Mouse (Mus musculus) forebrain, embryonic 16.5 days (tissue): ENCODE data around the gene Ctcf. TPM values are rescaled to one million over a fixed set of nuclear protein-coding genes. Genes with fewer than 3 reads are reported as not detected.

Experiments used
- ATAC-seq: fragments of 200-750 bp; cut with Nextera tagmentation; 2 replicates; pipeline ENCODE4 v1.8.0; 2017; ENCODE audit warnings: mild to moderate bottlenecking, moderate library complexity
- H3K27ac ChIP-seq: fragments of 300-500 bp; sonication (generic); 2 replicates; pipeline ENCODE4 v1.5.1; 2014; ENCODE audit warnings: low read length, control low read depth
- H3K27me3 ChIP-seq: fragments of 300-500 bp; sonication (generic); replicated peaks from 2 replicates; pipeline ENCODE4 v1.6.1; 2014; ENCODE audit warnings: low read length; ENCODE audit not compliant: control insufficient read depth, insufficient read depth
- H3K36me3 ChIP-seq: fragments of 300-500 bp; sonication (generic); 2 replicates; pipeline ENCODE4 v1.6.1; 2014; ENCODE audit not compliant: control insufficient read depth, insufficient read depth
- H3K4me1 ChIP-seq: fragments of 300-500 bp; sonication (generic); replicated peaks from 2 replicates; pipeline ENCODE4 v1.6.1; 2014; ENCODE audit warnings: low read length; ENCODE audit not compliant: control insufficient read depth, insufficient read depth
- H3K4me2 ChIP-seq: fragments of 300-500 bp; sonication (generic); 2 replicates; pipeline ENCODE4 v1.6.1; 2014; ENCODE audit warnings: mild to moderate bottlenecking, low read length, control low read depth
- H3K4me3 ChIP-seq: fragments of 300-500 bp; sonication (generic); replicated peaks from 2 replicates; pipeline ENCODE4 v1.5.1; 2014; ENCODE audit warnings: mild to moderate bottlenecking, low read length, control low read depth
- H3K9ac ChIP-seq: fragments of 300-500 bp; sonication (generic); replicated peaks from 2 replicates; pipeline ENCODE4 v1.6.1; 2014; ENCODE audit warnings: low read depth, low read length, control low read depth
- H3K9me3 ChIP-seq: fragments of 300-500 bp; sonication (generic); 2 replicates; pipeline ENCODE4 v1.6.1; 2016; ENCODE audit warnings: low read length; ENCODE audit not compliant: control insufficient read depth
- WGBS: fragments of 180-500 bp; shearing (Covaris S2); extraction: QIAGEN DNeasy Blood & Tissue Kit; methylation state at CpG from one replicate; pipeline ENCODE4 v1.1.7; 2014; 5-methylcytosine and 5-hydroxymethylcytosine counted together
- polyA plus RNA-seq: library from polyadenylated mRNA; unstranded; fragments of >200 nt; fragmentation: Nextera tagmentation; extraction: Ambion mirVana; gene quantifications from 2 replicates; pipeline ENCODE4 v1.2.1, GENCODE M21; 2015

The Ctcf gene
- polyA plus RNA-seq, 1 experiment from 2014 or later = 137 TPM

DNA sequence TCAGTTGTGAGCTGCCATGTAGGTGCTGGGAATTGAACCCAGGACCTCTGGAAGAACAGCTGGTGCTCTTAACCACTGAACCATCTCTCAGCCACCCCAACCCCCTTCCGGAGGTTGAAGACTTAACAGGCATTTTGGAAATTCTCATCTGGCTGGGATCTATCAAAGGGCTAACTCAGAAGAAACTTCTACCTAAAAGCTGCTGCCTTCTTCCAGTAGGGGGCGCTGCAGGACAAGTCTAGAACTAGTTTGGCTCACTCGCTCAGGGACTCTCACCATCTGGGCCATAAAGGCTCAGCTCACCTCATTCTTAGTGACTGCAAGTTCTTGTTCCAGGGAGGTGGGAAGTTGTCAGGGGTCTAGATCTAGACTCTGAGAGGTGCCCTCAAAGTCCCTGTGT, 77.8 kb downstream of the Ctcf start:
- Histone ChIP-seq H3K27me3 (no peaks in the 10 kb centered on the region), H3K9me3 (no peaks in the 10 kb centered on the region), H3K9ac (no peak overlapping the region), H3K36me3 (peaks cover 9% of the 10 kb centered on the region), H3K4me2 (no peak overlapping the region), H3K27ac (no peak overlapping the region), H3K4me3 (no peak overlapping the region), H3K4me1 (no peaks in the 10 kb centered on the region)
- WGBS = 6% methylated on average over 3 of the region's 3 CpGs
- ATAC-seq = no peak; the same call in 1 of the 2 replicates

GRCm38 (mm10) chr8:105715042-105715441, 78.7 kb downstream of the Ctcf start:
- H3K4me2 ChIP-seq = no peak overlapping the region
- H3K9ac ChIP-seq = no peak overlapping the region
- WGBS = 72% methylated on average over 6 of the region's 6 CpGs
- no peak for ATAC-seq
- no peak overlapping the region for H3K27ac ChIP-seq
- H3K9me3 ChIP-seq = no peaks in the 10 kb centered on the region
- H3K36me3 ChIP-seq = peaks cover 9% of the 10 kb centered on the region
- H3K4me3 ChIP-seq = no peak overlapping the region
- no peaks in the 10 kb centered on the region for H3K4me1 ChIP-seq
- H3K27me3 ChIP-seq = no peaks in the 10 kb centered on the region

DNA sequence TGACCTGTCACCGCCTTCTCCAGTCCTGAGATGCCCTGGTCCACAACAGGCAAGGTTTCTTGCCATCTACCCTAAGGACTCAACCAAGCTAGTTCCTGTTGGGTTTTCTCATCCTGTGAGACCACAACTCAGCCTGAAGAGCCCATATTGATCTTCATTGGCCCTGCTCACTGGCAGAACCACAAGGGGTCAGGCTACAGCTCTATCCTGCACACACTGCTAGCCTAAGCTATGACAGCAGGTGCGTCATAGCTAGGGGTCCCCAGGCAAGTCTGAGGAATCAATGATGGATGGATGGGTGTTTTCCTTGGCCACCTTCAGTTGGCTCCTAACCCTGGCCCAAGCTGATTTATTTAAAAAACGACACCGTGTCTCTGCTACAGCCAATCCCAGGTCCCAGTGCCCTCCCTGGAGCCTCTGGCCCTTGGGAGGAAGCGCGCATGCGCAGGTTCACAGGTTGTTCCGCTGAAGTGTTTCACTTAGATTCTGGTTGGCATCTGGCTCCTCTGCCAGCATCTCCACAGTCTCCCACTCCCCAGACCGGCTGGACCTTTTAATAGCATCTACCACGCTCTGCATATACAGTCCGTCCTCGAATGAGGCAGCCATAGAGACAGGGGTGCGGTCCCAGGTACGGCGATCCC, 80.1 kb downstream of the Ctcf start:
- no peak overlapping the region for H3K9ac ChIP-seq
- H3K36me3 ChIP-seq = peaks cover 9% of the 10 kb centered on the region
- WGBS = 95% methylated on average over 15 of the region's 15 CpGs
- no peaks in the 10 kb centered on the region for H3K4me1 ChIP-seq
- H3K27ac ChIP-seq = no peak overlapping the region
- no peaks in the 10 kb centered on the region for H3K9me3 ChIP-seq
- no peak for ATAC-seq
- no peak overlapping the region for H3K4me3 ChIP-seq
- H3K27me3 ChIP-seq = no peaks in the 10 kb centered on the region
- H3K4me2 ChIP-seq = no peak overlapping the region

- H3K27ac ChIP-seq = no peak overlapping the region
- no peak overlapping the region for H3K9ac ChIP-seq
- no peaks in the 10 kb centered on the region for H3K27me3 ChIP-seq
- H3K4me3 ChIP-seq = no peak overlapping the region
- 86% methylated on average over 4 of the region's 4 CpGs for WGBS
- ATAC-seq = no peak
- H3K4me1 ChIP-seq = no peaks in the 10 kb centered on the region
- peaks cover 18% of the 10 kb centered on the region for H3K36me3 ChIP-seq
- no peak overlapping the region for H3K4me2 ChIP-seq
- no peaks in the 10 kb centered on the region for H3K9me3 ChIP-seq
Measured at GRCm38 (mm10) chr8:105719637-105720036, 83.3 kb downstream of the Ctcf start.

DNA sequence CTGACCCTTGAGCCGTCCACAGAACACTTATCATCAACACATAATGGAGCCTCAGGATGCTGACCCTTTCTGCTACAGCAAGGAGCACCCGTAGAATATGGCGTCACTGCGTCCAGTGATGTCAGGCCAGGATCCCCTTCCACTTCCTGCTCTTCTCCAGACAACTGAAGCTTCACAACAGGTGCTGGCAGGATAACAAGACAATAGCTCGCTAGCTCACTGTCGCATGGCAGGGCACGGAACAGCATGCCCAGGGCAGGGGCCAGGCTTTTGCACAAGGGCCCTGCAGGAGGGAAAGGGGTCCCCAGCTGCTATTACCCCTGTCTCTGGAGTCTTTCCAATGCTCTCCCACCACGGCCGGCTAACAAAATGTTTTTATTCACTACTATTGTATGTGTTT, 86.5 kb downstream of the Ctcf start:
- peaks cover 19% of the 10 kb centered on the region for H3K36me3 ChIP-seq
- ATAC-seq = no peak
- no peak overlapping the region for H3K4me2 ChIP-seq
- H3K9me3 ChIP-seq = no peaks in the 10 kb centered on the region
- H3K27me3 ChIP-seq = no peaks in the 10 kb centered on the region
- H3K4me1 ChIP-seq = no peaks in the 10 kb centered on the region
- H3K9ac ChIP-seq = no peak overlapping the region
- 95% methylated on average over 9 of the region's 9 CpGs for WGBS
- no peak overlapping the region for H3K27ac ChIP-seq
- no peak overlapping the region for H3K4me3 ChIP-seq

GRCm38 (mm10) chr8:105725726-105726125, 89.4 kb downstream of the Ctcf start:
- H3K27ac ChIP-seq = no peak overlapping the region
- no peaks in the 10 kb centered on the region for H3K27me3 ChIP-seq
- WGBS = 81% methylated on average over 5 of the region's 5 CpGs
- H3K4me2 ChIP-seq = no peak overlapping the region
- H3K9ac ChIP-seq = no peak overlapping the region
- no peak overlapping the region for H3K4me3 ChIP-seq
- H3K4me1 ChIP-seq = no peaks in the 10 kb centered on the region
- peaks cover 19% of the 10 kb centered on the region for H3K36me3 ChIP-seq
- ATAC-seq = no peak
- no peaks in the 10 kb centered on the region for H3K9me3 ChIP-seq

- peaks cover 21% of the 10 kb centered on the region for H3K36me3 ChIP-seq
- no peak overlapping the region for H3K4me3 ChIP-seq
- H3K9ac ChIP-seq = no peak overlapping the region
- no peaks in the 10 kb centered on the region for H3K9me3 ChIP-seq
- no peak overlapping the region for H3K4me2 ChIP-seq
- H3K4me1 ChIP-seq = no peaks in the 10 kb centered on the region
- no peaks in the 10 kb centered on the region for H3K27me3 ChIP-seq
- no peak overlapping the region for H3K27ac ChIP-seq
- 91% methylated on average over 18 of the region's 18 CpGs for WGBS
- no peak for ATAC-seq
Measured at GRCm38 (mm10) chr8:105727397-105728124, 91.2 kb downstream of the Ctcf start.

- Histone ChIP-seq H3K9me3 (no peaks in the 10 kb centered on the region), H3K4me3 (no peak overlapping the region), H3K36me3 (peaks cover 5% of the 10 kb centered on the region; the same call in 1 of the 2 replicates), H3K27ac (no peak overlapping the region), H3K4me2 (no peak overlapping the region), H3K27me3 (no peaks in the 10 kb centered on the region), H3K9ac (no peak overlapping the region), H3K4me1 (no peaks in the 10 kb centered on the region)
- WGBS = 94% methylated on average over 5 of the region's 5 CpGs
- no peak for ATAC-seq
Measured at GRCm38 (mm10) chr8:105732186-105732585, 95.8 kb downstream of the Ctcf start.
